ENCODE assay signal across 9 mouse cellular contexts in the genomic region with DNA sequence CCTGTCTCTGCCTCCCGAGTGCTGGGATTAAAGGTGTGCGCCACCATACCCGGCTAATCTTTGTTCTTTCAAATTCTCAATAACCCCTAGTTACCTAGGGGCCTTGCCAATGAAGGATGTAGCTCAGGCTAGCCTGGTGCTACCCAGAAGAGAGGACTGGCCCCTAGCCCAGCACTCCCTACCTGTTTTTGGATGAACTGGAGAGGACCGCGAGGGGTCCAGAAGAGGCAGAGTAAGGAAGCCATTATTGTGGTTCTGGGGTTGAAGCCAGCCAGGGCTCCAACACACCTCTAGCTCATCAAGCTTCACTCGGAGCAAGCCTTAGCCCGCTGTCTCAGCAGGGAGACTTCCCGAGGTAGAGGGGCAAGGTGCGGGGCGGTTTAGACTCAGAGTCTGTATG. TPM values are rescaled to one million over a fixed set of nuclear protein-coding genes. Genes with fewer than 3 reads are reported as not detected.
DNase-seq lines count a peak whose midpoint lies in the region; ATAC-seq and TF ChIP-seq lines count a peak whose summit lies in the region.
"Had no signal": no experiment of that assay in that cellular context is flagged by ENCODE, and none has a peak within 500 bp of the region (broad histone marks: within the 10 kb centered on the region; RNA-seq: fewer than 3 reads in every experiment).

A gene (plus strand): TSS at position 301 of the 400 bp plus-strand sequence.

- H3K4me3 ChIP-seq in erythroblast, embryonic 14.5 days (replicated peaks) = peak within 1 kb of the TSS; percentile 48
- H3K4me3 ChIP-seq in megakaryocyte, embryonic 14.5 days (replicated peaks) = peak within 1 kb of the TSS; percentile 87
- peak within 1 kb of the TSS; percentile 53 for H3K4me3 ChIP-seq in liver, embryonic 11.5 days (ENCODE audit: low read depth, low read length)
- peak within 1 kb of the TSS; percentile 40 for H3K4me3 ChIP-seq in stomach, postnatal 0 days (ENCODE audit: low read depth, low read length)

- TF ChIP-seq EP300 in stomach, postnatal 0 days (optimal IDR thresholded peaks at IDR 0.05) = no peak

- no peak for DNase-seq in liver, embryonic 11.5 days (ENCODE audit: low spot score)
- DNase-seq in stomach, postnatal 0 days (ENCODE audit: low spot score) = no peak
- no peak for DNase-seq in urinary bladder, postnatal 10 days (ENCODE audit: low spot score)
- DNase-seq in adrenal gland, adult (ENCODE audit: inconsistent age in 2 of 2, low spot score in 1 of 2) = no peak
- DNase-seq: adrenal gland, postnatal 14 days had no signal

- peak within 1 kb of the TSS; percentile 31; the same call in 1 of the 2 replicates for H3K9ac ChIP-seq in liver, embryonic 11.5 days (ENCODE audit: low read depth, low read length)
- peak within 1 kb of the TSS; percentile 41; the same call in 1 of the 2 replicates for H3K9ac ChIP-seq in stomach, postnatal 0 days (ENCODE audit: low read length)

- no peaks in the 10 kb centered on the region; the same call in 1 of the 2 replicates for H3K36me3 ChIP-seq in erythroblast, embryonic 14.5 days (ENCODE audit: control insufficient read depth)
- no peaks in the 10 kb centered on the region for H3K36me3 ChIP-seq in megakaryocyte, embryonic 14.5 days (replicated peaks; ENCODE audit: low read length)
- no peaks in the 10 kb centered on the region for H3K36me3 ChIP-seq in liver, embryonic 11.5 days (ENCODE audit: control insufficient read depth, insufficient read depth, low read length)
- H3K36me3 ChIP-seq in stomach, postnatal 0 days (ENCODE audit: control insufficient read depth, insufficient read depth, low read length) = no peaks in the 10 kb centered on the region

- no peak for TF ChIP-seq CTCF in stomach, postnatal 0 days (IDR thresholded peaks at IDR 0.05; ENCODE audit: low read depth)

- WGBS in liver, embryonic 11.5 days = 33% methylated on average over 9 of the region's 10 CpGs
- WGBS in stomach, postnatal 0 days = 32% methylated on average over 10 of the region's 10 CpGs

- peak within 1 kb of the TSS; percentile 84 for H3K4me2 ChIP-seq in liver, embryonic 11.5 days
- peak within 1 kb of the TSS; percentile 71 for H3K4me2 ChIP-seq in stomach, postnatal 0 days (replicated peaks; ENCODE audit: low read depth)

- peaks cover 10% of the 10 kb centered on the region; the same call in 1 of the 2 replicates for H3K9me3 ChIP-seq in erythroblast, embryonic 14.5 days (ENCODE audit: control insufficient read depth, low read length)
- peaks cover 9% of the 10 kb centered on the region; the same call in 1 of the 2 replicates for H3K9me3 ChIP-seq in megakaryocyte, embryonic 14.5 days
- H3K9me3 ChIP-seq in liver, embryonic 11.5 days (ENCODE audit: control insufficient read depth, low read length) = no peaks in the 10 kb centered on the region
- H3K9me3 ChIP-seq in stomach, postnatal 0 days (ENCODE audit: control insufficient read depth, low read length) = no peaks in the 10 kb centered on the region

- H3K27me3 ChIP-seq in erythroblast, embryonic 14.5 days (ENCODE audit: control insufficient read depth) = peaks cover 60% of the 10 kb centered on the region
- peaks cover 58% of the 10 kb centered on the region for H3K27me3 ChIP-seq in megakaryocyte, embryonic 14.5 days (replicated peaks)
- H3K27me3 ChIP-seq in liver, embryonic 11.5 days (replicated peaks; ENCODE audit: control insufficient read depth, insufficient read depth, low read length) = peaks cover 38% of the 10 kb centered on the region
- H3K27me3 ChIP-seq in stomach, postnatal 0 days (ENCODE audit: control insufficient read depth, insufficient read depth, low read length) = peaks cover 6% of the 10 kb centered on the region; the same call in 1 of the 2 replicates

- ATAC-seq in erythroblast, adult 5-6 weeks (replicated peaks; ENCODE audit: low FRiP score, poor library complexity, severe bottlenecking) = no peak
- ATAC-seq in megakaryocyte, adult 5-6 weeks (ENCODE audit: poor library complexity, severe bottlenecking) = no peak
- no peak for ATAC-seq in liver, embryonic 11.5 days (replicated peaks; ENCODE audit: low FRiP score)
- peak; percentile 27; the same call in 1 of the 2 replicates for ATAC-seq in stomach, postnatal 0 days (ENCODE audit: low FRiP score, low TSS enrichment)

- H3K27ac ChIP-seq in liver, embryonic 11.5 days (ENCODE audit: low read depth, low read length) = no peak within 1 kb of the TSS
- H3K27ac ChIP-seq in stomach, postnatal 0 days (replicated peaks) = no peak within 1 kb of the TSS

- peaks cover 45% of the 10 kb centered on the region for H3K4me1 ChIP-seq in erythroblast, embryonic 14.5 days (ENCODE audit: control insufficient read depth)
- peaks cover 42% of the 10 kb centered on the region for H3K4me1 ChIP-seq in megakaryocyte, embryonic 14.5 days
- peaks cover 12% of the 10 kb centered on the region for H3K4me1 ChIP-seq in liver, embryonic 11.5 days (replicated peaks; ENCODE audit: control insufficient read depth, insufficient read depth, low read length)
- H3K4me1 ChIP-seq in stomach, postnatal 0 days (replicated peaks; ENCODE audit: control insufficient read depth, insufficient read depth) = 0 out of 2 replicates have a peak, but pooled peaks cover 2% of the 10 kb centered on the region

RNA-seq across cellular contexts. Expression of the gene that starts here (rescaled TPM):
- polyA plus RNA-seq in erythroblast, embryonic 14.5 days (2012) = 0.03 TPM in 1 of 2 replicates, not detected in the other
- total RNA-seq in erythroblast, adult 5-6 weeks (2015; ENCODE audit: low replicate concordance) = not detected in 2 replicates
- total RNA-seq in erythroblast, adult 5-6 weeks (2017; ENCODE audit: low replicate concordance) = not detected in 2 replicates
- polyA plus RNA-seq in megakaryocyte, embryonic 14.5 days (2012; ENCODE audit: insufficient read depth, low replicate concordance) = not detected in 2 replicates
- total RNA-seq in megakaryocyte, adult 5-6 weeks (2015) = not detected in 2 replicates
- not detected in 2 replicates for total RNA-seq in megakaryocyte, adult 5-6 weeks (2017)
- polyA plus RNA-seq in liver, embryonic 11.5 days (2014; fragmentation: Nextera tagmentation; extraction: Ambion mirVana) = 0.84 and 0.86 TPM in 2 replicates
- polyA plus RNA-seq in stomach, postnatal 0 days (2015; fragmentation: Nextera tagmentation; extraction: Ambion mirVana) = 0.05 TPM in 1 of 2 replicates, not detected in the other
- total RNA-seq: adrenal gland, postnatal 14 days had no signal

Comparison
In these comparisons a context has a peak if more than half of its experiments do, and no peak if none do; other contexts are left out.
1. Peak in ATAC-seq, H3K4me3 ChIP-seq, H3K9ac ChIP-seq and H3K4me2 ChIP-seq in stomach, postnatal 0 days; RNA of the gene not detected or under 1 TPM.